Mouse (Mus musculus) liver, adult 10 weeks (tissue): Measurements from ENCODE around the gene Ereg. TPM values are rescaled to one million over a fixed set of nuclear protein-coding genes. Genes with fewer than 3 reads are reported as not detected.

Experiments used
- polyA plus RNA-seq: library from polyadenylated mRNA; stranded (reverse); fragments of 350-450 nt; fragmentation: Illumina TruSeq; extraction: RNeasy Lipid Tissue Mini Kit (QIAGEN cat#74804); gene quantifications from one replicate; pipeline ENCODE4 v1.2.3, GENCODE M21; 2014; ENCODE audit warnings: low read depth, low replicate concordance

Ereg gene
- 0.56 TPM for polyA plus RNA-seq

DNA sequence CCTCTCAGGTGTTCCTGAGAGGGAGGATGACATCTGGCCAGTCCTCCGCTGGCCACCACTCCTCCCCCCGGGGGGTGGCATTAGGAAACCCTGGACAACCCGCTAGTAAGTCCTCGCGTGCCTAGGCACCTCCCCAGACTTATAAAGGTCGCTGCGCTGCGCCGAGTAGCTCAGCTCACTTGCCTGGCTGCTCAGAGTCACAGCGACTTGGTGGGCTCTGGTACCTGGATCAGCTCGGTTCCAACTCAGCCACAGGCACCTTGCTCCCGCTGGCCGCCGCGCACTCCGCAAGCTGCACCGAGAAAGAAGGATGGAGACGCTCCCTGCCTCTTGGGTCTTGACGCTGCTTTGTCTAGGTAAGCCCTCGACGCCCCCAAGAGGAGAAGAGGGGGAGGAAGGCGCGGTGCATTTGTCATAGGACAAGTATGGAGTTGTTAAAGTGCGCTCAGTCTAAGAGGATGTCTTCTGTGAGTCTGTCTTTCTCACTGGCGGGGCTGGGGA lies at the start of gene Ereg:
TSS of gene Ereg (plus strand) at position 173 of the 501 bp plus-strand sequence.

DNA sequence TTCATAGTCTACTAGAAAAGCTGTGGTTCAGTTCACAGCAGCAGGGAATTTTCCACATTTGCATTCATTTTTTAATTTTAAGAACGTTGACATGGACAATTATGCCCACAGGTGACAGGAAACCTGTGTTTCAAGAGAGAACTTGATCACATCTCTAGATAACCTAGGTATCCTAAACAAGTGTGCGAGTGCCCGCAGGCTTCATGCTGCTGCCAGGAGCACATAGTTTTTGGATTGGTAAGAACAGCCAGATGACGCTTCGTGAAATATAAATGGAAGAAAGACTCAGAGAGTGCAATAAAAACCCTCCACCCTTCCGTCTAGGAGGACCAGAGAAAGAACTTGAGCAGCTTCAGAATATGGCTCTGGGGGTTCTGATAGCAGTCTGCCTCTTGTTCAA lies 47.3 kb upstream of the Ereg start, which contains the start of gene Epgn:
TSS of gene Epgn (plus strand) at position 301 of the 400 bp plus-strand sequence.

DNA sequence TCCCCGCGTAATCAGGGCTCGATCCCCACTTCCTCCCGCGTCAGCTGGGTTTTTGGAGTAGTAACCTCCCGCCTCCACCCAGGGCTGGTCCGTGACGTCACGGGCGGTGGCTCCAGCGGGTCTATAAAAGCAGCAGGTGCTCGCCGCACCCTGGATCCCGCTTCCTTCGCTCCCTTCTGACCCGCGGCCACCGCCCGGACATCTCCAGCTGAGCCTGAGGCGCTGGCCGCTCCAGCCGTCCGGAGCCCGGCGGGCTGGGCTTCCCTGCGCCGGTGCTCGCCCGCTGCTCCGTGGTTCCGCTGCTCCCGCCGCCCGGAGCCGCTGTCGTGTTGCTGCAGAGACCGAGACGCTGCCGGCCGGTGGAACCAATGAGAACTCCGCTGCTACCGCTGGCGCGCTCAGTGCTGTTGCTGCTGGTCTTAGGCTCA lies 65.0 kb downstream of the Ereg start, which contains the start of gene Areg:
TSS of gene Areg (plus strand) at position 154 of the 428 bp plus-strand sequence.

Other genes with a start within 250 kb of the Ereg start
- gene Cxcl1, start 183.4 kb upstream of the Ereg start, polyA plus RNA-seq = 17.5 TPM
- not detected for gene Cxcl2, start 170.8 kb upstream of the Ereg start, polyA plus RNA-seq
- 7.2 TPM for gene Mthfd2l, start 143.5 kb upstream of the Ereg start, polyA plus RNA-seq
- gene Epgn, start 47.2 kb upstream of the Ereg start, polyA plus RNA-seq = not detected
- gene Areg, start 65.0 kb downstream of the Ereg start, polyA plus RNA-seq = not detected